Mouse (Mus musculus) activated CD4-positive, CD25-positive, alpha-beta regulatory T cell, adult 9 weeks (primary cell): ENCODE results near the gene Gm49333. TPM values are rescaled to one million over a fixed set of nuclear protein-coding genes. Genes with fewer than 3 reads are reported as not detected.

Source experiments
- polyA plus RNA-seq: library from polyadenylated mRNA; unstranded; fragments of 100-300 nt; shearing (Covaris generic); gene quantifications from one replicate; pipeline ENCODE4 v1.2.1, GENCODE M21; 2017

Gm49333 gene
- not detected for polyA plus RNA-seq

DNA sequence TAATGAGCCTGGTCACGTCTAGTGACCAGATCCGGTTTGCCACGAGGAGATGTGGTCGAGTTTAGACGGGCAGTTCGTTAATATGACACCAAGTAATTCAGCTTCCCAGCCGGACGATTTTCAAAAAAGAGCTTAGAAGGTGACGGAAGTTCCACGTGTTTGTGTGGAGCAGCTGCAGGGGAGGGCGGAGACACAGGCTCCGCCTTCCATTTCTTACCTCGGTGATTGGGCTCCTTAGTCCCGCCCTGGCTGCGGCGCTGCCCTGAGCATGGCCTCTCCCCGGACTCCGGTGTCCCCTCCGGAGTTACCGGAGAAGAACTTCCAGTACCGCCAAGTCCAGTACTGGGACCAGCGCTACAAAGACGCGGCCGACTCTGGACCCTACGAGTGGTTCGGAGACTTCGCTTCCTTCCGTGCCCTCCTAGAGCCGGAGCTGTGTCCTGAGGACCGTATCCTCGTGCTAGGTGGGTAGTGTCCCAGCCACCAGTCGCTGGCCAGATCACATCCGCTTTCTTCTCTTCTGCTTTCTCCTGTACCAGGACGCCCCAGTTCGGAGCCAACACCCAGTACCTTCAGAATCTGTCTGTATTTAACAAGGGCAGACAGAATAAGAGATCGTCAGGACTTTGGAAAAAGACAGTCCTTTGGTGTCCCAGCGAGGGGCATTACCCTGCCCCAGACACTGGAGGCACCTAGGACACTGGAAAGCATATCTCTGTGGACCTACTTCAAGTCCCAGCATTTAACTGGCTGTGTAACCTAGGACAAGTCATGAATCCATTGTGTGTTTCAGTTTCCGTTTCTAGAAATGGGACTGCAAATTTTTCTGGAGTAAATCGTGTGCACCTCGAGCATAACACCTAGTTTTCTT is at the start of gene Gm49333, which contains the start of the genes Eef1akmt4 and Alg3:
TSS of gene Gm49333 (plus strand) at position 254 of the 871 bp plus-strand sequence.
TSS of gene Eef1akmt4 (plus strand) at position 237 of the 871 bp plus-strand sequence.
TSS of gene Alg3 (minus strand) at position 379 of the 871 bp plus-strand sequence.

GRCm38 (mm10) chr16:20589366-20589938 is 22.0 kb upstream of the Gm49333 start, which contains the start of gene Vwa5b2:
Gene Vwa5b2, plus strand, starts transcription at chr16:20589471.

DNA sequence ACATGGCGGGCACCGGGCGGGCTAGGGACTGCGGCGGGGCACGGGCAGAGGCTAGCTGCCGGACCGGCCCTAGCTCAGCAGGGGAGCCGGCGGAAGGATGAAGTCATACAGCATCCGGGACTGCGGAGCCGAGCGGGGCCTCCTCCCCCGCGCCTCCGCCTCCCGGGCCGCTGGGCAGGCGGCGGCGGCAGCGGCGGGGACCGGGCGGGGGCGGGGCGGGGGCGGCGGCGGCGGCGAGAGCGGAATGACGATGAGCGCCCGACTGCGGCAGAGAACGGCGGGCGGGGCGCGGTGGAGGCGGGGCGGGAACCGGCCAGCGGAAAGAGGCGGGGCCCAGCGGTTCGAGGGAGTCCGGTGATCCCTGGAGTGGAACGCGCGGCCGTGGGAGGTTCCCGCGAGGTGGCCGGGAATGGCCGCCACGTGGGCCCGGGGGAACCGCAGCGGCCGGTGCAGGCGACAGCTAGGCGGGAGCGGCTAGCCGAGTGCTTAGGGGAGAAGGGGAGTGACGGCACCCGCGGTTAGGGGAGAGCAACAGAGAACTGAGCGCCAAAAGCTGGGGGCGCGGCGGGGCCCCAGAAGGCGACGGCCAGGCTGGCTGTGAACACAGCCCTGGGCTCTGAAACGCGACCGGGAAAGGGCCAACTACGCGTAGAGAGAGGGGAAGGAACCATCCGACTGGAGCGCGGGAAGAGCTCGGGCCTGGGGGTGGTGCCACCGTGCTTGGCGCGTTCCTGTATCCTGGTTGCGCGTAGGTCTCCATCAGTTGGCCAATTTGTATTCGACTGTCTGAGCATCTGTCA is 10.0 kb downstream of the Gm49333 start, which contains the start of gene Camk2n2:
TSS of gene Camk2n2 (minus strand) at position 97 of the 800 bp plus-strand sequence.

DNA sequence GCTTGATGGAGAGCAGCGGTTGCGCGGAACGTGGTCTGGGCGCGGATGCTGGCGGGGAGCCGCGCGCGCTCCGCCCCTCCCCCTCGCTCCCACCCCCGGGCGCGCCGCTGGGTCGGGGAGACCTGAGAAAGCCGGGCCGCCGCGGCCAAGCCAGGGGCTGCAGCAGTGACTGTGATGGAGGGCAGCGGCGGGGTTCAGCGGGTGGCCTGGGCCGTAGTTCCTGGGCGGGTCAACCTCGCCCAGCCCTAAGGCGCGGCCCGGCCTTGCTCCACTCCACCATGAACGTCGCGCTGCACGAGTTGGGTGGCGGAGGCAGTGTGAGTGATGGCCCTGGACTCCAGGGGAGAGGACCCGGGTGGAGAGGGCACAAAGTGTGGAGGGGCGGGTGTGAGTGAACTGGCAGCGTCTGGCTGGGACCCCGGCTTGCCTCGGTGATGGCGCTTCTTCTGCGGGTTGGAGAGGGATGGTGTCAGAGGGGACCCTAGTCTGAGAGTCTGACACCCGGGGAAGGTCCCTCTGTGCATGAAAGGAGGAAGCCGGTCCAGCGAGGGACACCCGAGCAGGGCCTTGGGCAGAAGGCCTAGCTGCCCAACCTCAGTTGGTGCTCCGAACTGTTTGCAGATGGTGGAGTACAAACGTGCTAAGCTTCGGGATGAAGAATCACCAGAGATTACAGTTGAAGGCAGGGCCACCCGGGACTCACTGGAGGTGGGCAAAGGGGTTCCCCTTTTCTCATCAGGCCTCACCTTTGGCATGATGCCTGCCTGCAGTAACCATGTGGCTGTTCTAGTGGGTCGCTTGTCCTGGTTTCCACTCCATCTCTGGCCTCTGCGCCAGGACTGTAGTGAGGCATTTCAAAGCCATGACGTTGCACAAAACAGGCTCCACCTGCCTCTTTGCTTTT is 18.6 kb downstream of the Gm49333 start, which contains the start of gene Ece2:
TSS of gene Ece2 (plus strand) at position 98 of the 904 bp plus-strand sequence.

GRCm38 (mm10) chr16:20651076-20651946 is 39.9 kb downstream of the Gm49333 start, which contains the start of gene Psmd2:
Gene Psmd2, plus strand, starts transcription at chr16:20651652.

DNA sequence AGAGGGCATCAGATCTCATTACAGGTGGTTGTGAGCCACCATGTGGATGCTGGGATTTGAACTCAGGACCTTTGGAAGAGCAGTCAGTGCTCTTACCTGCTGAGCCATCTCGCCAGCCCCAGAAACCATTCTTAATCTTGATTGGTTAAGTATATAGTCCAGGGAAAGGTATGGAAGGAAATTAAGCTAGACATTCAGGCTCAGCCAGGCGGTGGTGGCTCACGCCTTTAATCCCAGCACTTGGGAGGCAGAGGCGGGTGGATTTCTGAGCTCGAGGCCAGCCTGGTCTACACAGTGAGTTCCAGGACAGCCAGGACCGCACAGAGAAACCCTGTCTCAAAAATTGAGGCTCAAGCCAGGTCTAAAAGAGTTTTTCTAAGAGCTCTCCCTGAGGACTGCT is 56.6 kb downstream of the Gm49333 start, which contains the start of gene Eif4g1:
TSS of gene Eif4g1 (plus strand) at position 301 of the 400 bp plus-strand sequence.

DNA sequence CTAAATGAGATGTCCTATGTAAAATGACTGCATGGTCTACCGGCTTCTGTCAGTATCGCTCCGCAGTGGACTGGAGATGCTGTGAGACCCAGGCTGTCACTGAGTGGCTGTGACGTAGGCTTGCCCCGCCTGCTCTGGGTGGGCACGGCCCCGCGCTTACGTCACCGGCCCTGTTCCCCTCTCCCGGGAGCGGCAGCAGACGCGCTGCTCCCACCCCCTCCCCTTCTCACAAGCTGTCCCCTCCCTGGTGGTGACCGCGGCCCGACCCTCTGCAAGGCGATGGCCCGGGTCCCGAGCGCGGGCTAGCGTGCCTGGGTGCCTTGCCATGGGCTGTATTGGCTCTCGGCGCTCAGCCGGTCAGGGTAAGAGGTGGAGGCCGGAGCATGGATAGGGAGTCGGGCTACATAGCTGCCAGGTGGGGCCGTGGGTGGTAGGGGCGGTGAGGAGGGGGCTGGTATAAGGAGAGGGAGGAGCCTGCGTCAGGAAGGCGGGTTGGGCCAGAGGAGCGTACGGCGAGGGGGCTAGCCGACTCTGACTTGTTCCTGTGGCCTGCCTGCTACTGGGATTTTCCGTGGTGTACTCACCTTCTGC is 81.8 kb downstream of the Gm49333 start, which contains the start of gene Fam131a:
TSS of gene Fam131a (plus strand) at position 131 of the 591 bp plus-strand sequence.

Other genes starting within 250 kb of the Gm49333 start
- 46.7 TPM for gene Abcc5, start 185.2 kb upstream of the Gm49333 start, polyA plus RNA-seq
- 21.8 TPM for gene Eif2b5, start 112.8 kb upstream of the Gm49333 start, polyA plus RNA-seq
- gene Dvl3, start 94.6 kb upstream of the Gm49333 start, polyA plus RNA-seq = 5.9 TPM
- 454 TPM for gene Ap2m1, start 76.1 kb upstream of the Gm49333 start, polyA plus RNA-seq
- 95.9 TPM for gene Abcf3, start 63.0 kb upstream of the Gm49333 start, polyA plus RNA-seq
- not detected for gene Vwa5b2, start 22.1 kb upstream of the Gm49333 start, polyA plus RNA-seq
- 23.0 TPM for gene Eef1akmt4, start within 50 bp of the Gm49333 start, polyA plus RNA-seq
- 45.0 TPM for gene Alg3, start 125 bp downstream of the Gm49333 start, polyA plus RNA-seq
- not detected for gene Camk2n2, start 9.7 kb downstream of the Gm49333 start, polyA plus RNA-seq
- not detected for gene Ece2, start 18.2 kb downstream of the Gm49333 start, polyA plus RNA-seq
- 280 TPM for gene Psmd2, start 40.0 kb downstream of the Gm49333 start, polyA plus RNA-seq
- 151 TPM for gene Eif4g1, start 56.7 kb downstream of the Gm49333 start, polyA plus RNA-seq
- 1.1 TPM for gene Fam131a, start 81.6 kb downstream of the Gm49333 start, polyA plus RNA-seq
- gene Polr2h, start 106.1 kb downstream of the Gm49333 start, polyA plus RNA-seq = 65.8 TPM
- 0.86 TPM for gene Clcn2, start 106.1 kb downstream of the Gm49333 start, polyA plus RNA-seq
- not detected for gene Chrd, start 121.5 kb downstream of the Gm49333 start, polyA plus RNA-seq
- gene Thpo, start 122.9 kb downstream of the Gm49333 start, polyA plus RNA-seq = not detected